In genomic region chr12:108251034-108251792, GRCm38 (mm10) we compare ENCODE assay signal across 19 mouse cellular contexts. TPM values are rescaled to one million over a fixed set of nuclear protein-coding genes. Genes with fewer than 3 reads are reported as not detected.
DNase-seq lines count a peak whose midpoint lies in the region; ATAC-seq and TF ChIP-seq lines count a peak whose summit lies in the region.
"Had no signal": no experiment of that assay in that cellular context is flagged by ENCODE, and none has a peak within 500 bp of the region (broad histone marks: within the 10 kb centered on the region; RNA-seq: fewer than 3 reads in every experiment).

No protein-coding gene starts in this region.

- no peak overlapping the region for H3K4me3 ChIP-seq in hindbrain, embryonic 10.5 days
- no peak overlapping the region for H3K4me3 ChIP-seq in hindbrain, embryonic 13.5 days
- H3K4me3 ChIP-seq in intestine, postnatal 0 days (ENCODE audit: low read depth, low read length), result no peak overlapping the region
- no peak overlapping the region for H3K4me3 ChIP-seq in stomach, embryonic 15.5 days (replicated peaks)
- H3K4me3 ChIP-seq: embryonic facial prominence, embryonic 12.5 days; forebrain, embryonic 15.5 days; heart, adult 2 months; heart, embryonic 13.5 days had no signal

- no peak for TF ChIP-seq CTCF in intestine, postnatal 0 days (IDR thresholded peaks at IDR 0.05; ENCODE audit: low read depth)

- H3K36me3 ChIP-seq in hindbrain, embryonic 10.5 days, result peaks cover 13% of the 10 kb centered on the region
- H3K36me3 ChIP-seq in hindbrain, embryonic 13.5 days, result no peaks in the 10 kb centered on the region
- H3K36me3 ChIP-seq in intestine, postnatal 0 days (ENCODE audit: control insufficient read depth, insufficient read depth), result no peaks in the 10 kb centered on the region
- no peaks in the 10 kb centered on the region for H3K36me3 ChIP-seq in stomach, embryonic 15.5 days
- H3K36me3 ChIP-seq: embryonic facial prominence, embryonic 12.5 days; forebrain, embryonic 15.5 days; heart, embryonic 13.5 days had no signal

- intact Hi-C loops in heart, postnatal 36 days (cut with DNase I), result loop anchor here (2.0 kb wide), 1 partner anchor 16 kb away; no protein-coding TSS in a partner anchor

- no peaks in the 10 kb centered on the region for H3K9me3 ChIP-seq in hindbrain, embryonic 10.5 days
- no peaks in the 10 kb centered on the region for H3K9me3 ChIP-seq in hindbrain, embryonic 13.5 days
- H3K9me3 ChIP-seq in intestine, postnatal 0 days (ENCODE audit: control insufficient read depth), result no peaks in the 10 kb centered on the region
- H3K9me3 ChIP-seq in stomach, embryonic 15.5 days, result no peaks in the 10 kb centered on the region
- H3K9me3 ChIP-seq: embryonic facial prominence, embryonic 12.5 days; forebrain, embryonic 15.5 days; heart, embryonic 13.5 days had no signal

- no peak for DNase-seq in hindbrain, embryonic 10.5 days (ENCODE audit: low spot score)
- DNase-seq in ZHBTc4 (ENCODE audit: low read depth, low spot score), result peak; percentile 34
- DNase-seq in natural killer cell, adult 2 months (ENCODE audit: low spot score in 2 of 2), result no peak
- no peak for DNase-seq in heart, postnatal 36 days
- DNase-seq in kidney, postnatal 4 days, result no peak
- DNase-seq: cerebellum, adult 11 months; cerebellum, adult 8-10 months; cerebellum, postnatal 14 days; gastrocnemius, postnatal 14 days; heart, adult 2 months; heart, postnatal 4 days had no signal

- H3K9ac ChIP-seq in hindbrain, embryonic 13.5 days, result no peak overlapping the region
- H3K9ac ChIP-seq in intestine, postnatal 0 days (ENCODE audit: low read depth, low read length), result no peak overlapping the region
- H3K9ac ChIP-seq in stomach, embryonic 15.5 days, result no peak overlapping the region
- H3K9ac ChIP-seq: embryonic facial prominence, embryonic 12.5 days; forebrain, embryonic 15.5 days; hindbrain, embryonic 14.5 days had no signal

- ATAC-seq in hindbrain, embryonic 13.5 days (ENCODE audit: low FRiP score), result no peak
- ATAC-seq in intestine, postnatal 0 days, result peak; percentile 84
- no peak for ATAC-seq in stomach, embryonic 15.5 days (ENCODE audit: insufficient read depth, low FRiP score, low read depth)
- ATAC-seq: forebrain, embryonic 15.5 days had no signal

- no peak overlapping the region for H3K4me2 ChIP-seq in hindbrain, embryonic 13.5 days
- peak overlapping the region; percentile 57 for H3K4me2 ChIP-seq in intestine, postnatal 0 days (replicated peaks; ENCODE audit: low read depth)
- no peak overlapping the region for H3K4me2 ChIP-seq in stomach, embryonic 15.5 days
- H3K4me2 ChIP-seq: embryonic facial prominence, embryonic 12.5 days; forebrain, embryonic 15.5 days; heart, embryonic 13.5 days; hindbrain, embryonic 14.5 days had no signal

- no peaks in the 10 kb centered on the region for H3K27me3 ChIP-seq in hindbrain, embryonic 10.5 days (ENCODE audit: insufficient read depth, poor library complexity, severe bottlenecking)
- no peaks in the 10 kb centered on the region for H3K27me3 ChIP-seq in hindbrain, embryonic 13.5 days
- H3K27me3 ChIP-seq in intestine, postnatal 0 days (replicated peaks; ENCODE audit: control insufficient read depth, insufficient read depth, low read length), result no peaks in the 10 kb centered on the region
- H3K27me3 ChIP-seq in stomach, embryonic 15.5 days (replicated peaks), result no peaks in the 10 kb centered on the region
- H3K27me3 ChIP-seq: embryonic facial prominence, embryonic 12.5 days; forebrain, embryonic 15.5 days; heart, embryonic 13.5 days had no signal

- 88% methylated on average over 31 of the region's 31 CpGs for WGBS in hindbrain, embryonic 10.5 days
- WGBS in hindbrain, embryonic 13.5 days, result 83% methylated on average over 31 of the region's 31 CpGs
- WGBS in intestine, postnatal 0 days, result 46% methylated on average over 31 of the region's 31 CpGs
- WGBS in stomach, embryonic 15.5 days, result 84% methylated on average over 29 of the region's 31 CpGs

- H3K27ac ChIP-seq in hindbrain, embryonic 10.5 days, result peak overlapping the region; percentile 50
- no peak overlapping the region for H3K27ac ChIP-seq in hindbrain, embryonic 13.5 days
- peak overlapping the region; percentile 94 for H3K27ac ChIP-seq in intestine, postnatal 0 days (ENCODE audit: low read depth, low read length)
- H3K27ac ChIP-seq in stomach, embryonic 15.5 days, result peak overlapping the region; percentile 23; the same call in 1 of the 2 replicates
- H3K27ac ChIP-seq: embryonic facial prominence, embryonic 12.5 days; forebrain, embryonic 15.5 days; heart, adult 2 months; hindbrain, embryonic 14.5 days had no signal

- peaks cover 93% of the 10 kb centered on the region for H3K4me1 ChIP-seq in hindbrain, embryonic 10.5 days (replicated peaks)
- H3K4me1 ChIP-seq in hindbrain, embryonic 13.5 days (replicated peaks), result peaks cover 81% of the 10 kb centered on the region
- H3K4me1 ChIP-seq in intestine, postnatal 0 days (replicated peaks; ENCODE audit: control insufficient read depth, insufficient read depth, low read length), result peaks cover 31% of the 10 kb centered on the region
- H3K4me1 ChIP-seq in stomach, embryonic 15.5 days, result peaks cover 55% of the 10 kb centered on the region

RNA-seq across cellular contexts. Expression of gene Ccdc85c, which starts 24.0 kb away (rescaled TPM):
- polyA plus RNA-seq in hindbrain, embryonic 10.5 days (2016; fragmentation: Nextera tagmentation; extraction: Ambion mirVana), result 14.3 and 16.0 TPM in 2 replicates
- polyA plus RNA-seq in hindbrain, embryonic 13.5 days (2015; fragmentation: Nextera tagmentation; extraction: Ambion mirVana), result 17.3 and 17.7 TPM in 2 replicates
- 10.1 and 12.0 TPM in 2 replicates for polyA plus RNA-seq in intestine, postnatal 0 days (2015; fragmentation: Nextera tagmentation; extraction: Ambion mirVana)
- polyA plus RNA-seq in stomach, embryonic 15.5 days (2015; fragmentation: Nextera tagmentation; extraction: Ambion mirVana), result 7.3 and 7.9 TPM in 2 replicates
- total RNA-seq in heart, postnatal 36 days (2021), result 10 to 100 TPM; 33.6 to 38.9 TPM

RNA-seq across cellular contexts. Expression of gene Hhipl1, which starts 54.9 kb away (rescaled TPM):
- polyA plus RNA-seq in hindbrain, embryonic 10.5 days (2016; fragmentation: Nextera tagmentation; extraction: Ambion mirVana), result 3.0 and 3.2 TPM in 2 replicates
- 1.5 and 1.6 TPM in 2 replicates for polyA plus RNA-seq in hindbrain, embryonic 13.5 days (2015; fragmentation: Nextera tagmentation; extraction: Ambion mirVana)
- 0.20 TPM in 2 replicates for polyA plus RNA-seq in intestine, postnatal 0 days (2015; fragmentation: Nextera tagmentation; extraction: Ambion mirVana)
- polyA plus RNA-seq in stomach, embryonic 15.5 days (2015; fragmentation: Nextera tagmentation; extraction: Ambion mirVana), result 0.87 and 0.88 TPM in 2 replicates
- 1 to 10 TPM in 1 of 2 experiments, under 1 TPM in 1; 0.94 to 1.6 TPM for total RNA-seq in heart, postnatal 36 days (2021)
- total RNA-seq: common myeloid progenitor, adult 5-6 weeks had no signal
